Mouse (Mus musculus) lung, adult 2 months (tissue): Measurements from ENCODE around the gene Ankdd1b.

Experiments
- CTCF ChIP-seq: fragments of 200-500 bp; IDR thresholded peaks from 2 replicates; pipeline ENCODE4 v1.5.1; 2011; ENCODE audit warnings: mild to moderate bottlenecking, low read length, control low read depth; ENCODE audit not compliant: insufficient read depth
- POLR2A ChIP-seq: fragments of 200-500 bp; IDR thresholded peaks from 2 replicates; pipeline ENCODE4 v1.6.1; 2011; ENCODE audit warnings: low read depth, mild to moderate bottlenecking, control low read depth, low read length, borderline replicate concordance; ENCODE audit errors: extremely low read depth

DNA sequence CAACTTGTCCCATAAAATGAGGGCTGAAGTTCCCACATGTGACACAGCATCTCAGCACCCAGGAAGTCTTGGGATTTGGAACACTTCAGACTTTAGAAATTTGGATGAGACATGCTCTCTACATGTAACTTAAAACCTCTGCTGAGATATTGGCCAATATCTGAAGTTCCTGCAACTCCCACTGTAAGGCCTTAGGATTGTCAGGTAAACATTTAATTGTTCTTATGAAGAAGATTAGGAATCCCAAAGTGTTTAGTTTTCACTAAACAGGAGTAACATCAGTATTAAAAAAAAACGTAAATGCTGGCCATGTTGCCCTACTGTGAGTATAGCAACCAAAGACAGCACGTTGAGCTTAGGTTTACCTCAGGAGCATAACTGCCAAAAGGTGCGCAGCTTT lies 19.4 kb upstream of the Ankdd1b start, which contains the start of gene Gm17622:
- TF ChIP-seq CTCF (no peak), POLR2A (no peak)
